ENCODE assay signal across 21 mouse cellular contexts in genomic region chr19:38422926-38423325, GRCm38 (mm10). TPM values are rescaled to one million over a fixed set of nuclear protein-coding genes. Genes with fewer than 3 reads are reported as not detected.
DNase-seq lines count a peak whose midpoint lies in the region; ATAC-seq and TF ChIP-seq lines count a peak whose summit lies in the region.
"Had no signal": no experiment of that assay in that cellular context is flagged by ENCODE, and none has a peak within 500 bp of the region (broad histone marks: within the 10 kb centered on the region; RNA-seq: fewer than 3 reads in every experiment).

No protein-coding gene starts in this region.

- no peak for ATAC-seq in kidney, embryonic 15.5 days (replicated peaks; ENCODE audit: low FRiP score)
- no peak for ATAC-seq in Patski
- ATAC-seq: forebrain, embryonic 14.5 days had no signal

- H3K27ac ChIP-seq in kidney, embryonic 15.5 days = no peak overlapping the region
- H3K27ac ChIP-seq: embryonic facial prominence, embryonic 15.5 days; forebrain, embryonic 10.5 days; gastrocnemius, adult 2 months; hindbrain, embryonic 10.5 days; hindbrain, embryonic 15.5 days had no signal

- WGBS in kidney, embryonic 15.5 days = 51% methylated on average over 6 of the region's 6 CpGs

- CTCF ChIA-PET in Patski (lab: Charles Lee) = interaction anchor here (0.6 to 2.0 kb wide), 4 partner anchors 15 to 376 kb away, joined by 3 to 4 read pairs (median 4); no protein-coding TSS in a partner anchor

- peak; percentile 14 for DNase-seq in adrenal gland, postnatal 14 days
- DNase-seq in adrenal gland, adult 18-20 months (ENCODE audit: low spot score in 2 of 2) = no peak
- peak; percentile 22 for DNase-seq in kidney, postnatal 14 days
- DNase-seq in Patski (ENCODE audit: low read depth, low spot score) = no peak
- peak; percentile 18 to 30 for DNase-seq in adrenal gland, postnatal 36 days
- DNase-seq: cerebellum, adult 11 months; cerebellum, adult 8-10 months; cerebellum, postnatal 14 days; embryo, embryonic 11 days; gastrocnemius, adult 2 months; gastrocnemius, postnatal 25 days had no signal

- POLR2A ChIA-PET in Patski (lab: Charles Lee) = no interaction called here

- H3K4me1 ChIP-seq in kidney, embryonic 15.5 days = no peaks in the 10 kb centered on the region
- H3K4me1 ChIP-seq: embryonic facial prominence, embryonic 15.5 days; forebrain, embryonic 10.5 days; hindbrain, embryonic 10.5 days; hindbrain, embryonic 15.5 days had no signal

- H3K4me3 ChIP-seq in kidney, embryonic 15.5 days (replicated peaks) = no peak overlapping the region
- H3K4me3 ChIP-seq: embryonic facial prominence, embryonic 15.5 days; erythroblast, embryonic 14.5 days; forebrain, embryonic 10.5 days; gastrocnemius, adult 2 months; heart, embryonic 12.5 days; hindbrain, embryonic 10.5 days; hindbrain, embryonic 15.5 days had no signal

- TF ChIP-seq CTCF in Patski (IDR thresholded peaks at IDR 0.05) = peak; percentile 6

- in situ Hi-C loops in Patski (cut with MboI; ENCODE audit: low pct_unique_long_range_greater_than_20kb) = loop anchor here (10.0 kb wide), 1 partner anchor 492 kb away; no protein-coding TSS in a partner anchor

- H3K4me2 ChIP-seq in kidney, embryonic 15.5 days = no peak overlapping the region
- H3K4me2 ChIP-seq: embryonic facial prominence, embryonic 15.5 days; heart, embryonic 12.5 days; hindbrain, embryonic 15.5 days had no signal

- H3K36me3 ChIP-seq in kidney, embryonic 15.5 days = no peaks in the 10 kb centered on the region
- H3K36me3 ChIP-seq: embryonic facial prominence, embryonic 15.5 days; forebrain, embryonic 10.5 days; heart, embryonic 12.5 days; hindbrain, embryonic 10.5 days; hindbrain, embryonic 15.5 days had no signal

- no peaks in the 10 kb centered on the region for H3K9me3 ChIP-seq in kidney, embryonic 15.5 days (replicated peaks)
- H3K9me3 ChIP-seq: embryonic facial prominence, embryonic 15.5 days; forebrain, embryonic 10.5 days; heart, embryonic 12.5 days; hindbrain, embryonic 10.5 days; hindbrain, embryonic 15.5 days had no signal

- no peaks in the 10 kb centered on the region for H3K27me3 ChIP-seq in kidney, embryonic 15.5 days
- H3K27me3 ChIP-seq in Patski = no peaks in the 10 kb centered on the region
- H3K27me3 ChIP-seq: embryonic facial prominence, embryonic 15.5 days; heart, embryonic 12.5 days; hindbrain, embryonic 15.5 days had no signal

- no peak overlapping the region for H3K9ac ChIP-seq in kidney, embryonic 15.5 days
- H3K9ac ChIP-seq: embryonic facial prominence, embryonic 15.5 days; heart, embryonic 12.5 days; hindbrain, embryonic 15.5 days had no signal

RNA-seq across cellular contexts. Expression of gene Slc35g1, which starts 27.1 kb away (rescaled TPM):
- total RNA-seq in adrenal gland, postnatal 14 days (2021) = 16.9 and 18.4 TPM in 2 replicates
- 10 to 100 TPM; 15.1 to 15.3 TPM for total RNA-seq in adrenal gland, adult 18-20 months (2021)
- 6.6 and 7.6 TPM in 2 replicates for polyA plus RNA-seq in kidney, embryonic 15.5 days (2015; fragmentation: Nextera tagmentation; extraction: Ambion mirVana)
- polyA plus RNA-seq in Patski (2021) = 19.2 TPM
- total RNA-seq in adrenal gland, postnatal 36 days (2021) = 10 to 100 TPM; 17.3 to 20.2 TPM

RNA-seq across cellular contexts. Expression of gene Plce1, which starts 58.0 kb away (rescaled TPM):
- 8.9 and 9.2 TPM in 2 replicates for total RNA-seq in adrenal gland, postnatal 14 days (2021)
- 1 to 10 TPM; 4.5 to 7.8 TPM for total RNA-seq in adrenal gland, adult 18-20 months (2021)
- 3.6 and 3.9 TPM in 2 replicates for polyA plus RNA-seq in kidney, embryonic 15.5 days (2015; fragmentation: Nextera tagmentation; extraction: Ambion mirVana)
- polyA plus RNA-seq in Patski (2021) = 3.4 TPM
- 1 to 10 TPM; 6.5 to 8.9 TPM for total RNA-seq in adrenal gland, postnatal 36 days (2021)
- total RNA-seq: common myeloid progenitor, adult 5-6 weeks; granulocyte monocyte progenitor cell, adult 5-6 weeks had no signal
- polyA plus RNA-seq: erythroblast, embryonic 14.5 days had no signal

Comparison
In these comparisons a context has a peak if more than half of its experiments do, and no peak if none do; other contexts are left out.
1. DNase-seq: peak in adrenal gland, postnatal 14 days (single experiment), kidney, postnatal 14 days (single experiment) and adrenal gland, postnatal 36 days (2 of 2); none in adrenal gland, adult 18-20 months (0 of 2) and Patski (single experiment).